Mouse (Mus musculus) CD8-positive naive resting alpha-beta T cell, adult 57 days (primary cell): ENCODE results near the gene Ifi202b. TPM values are rescaled to one million over a fixed set of nuclear protein-coding genes. Genes with fewer than 3 reads are reported as not detected.

Experiments used
- total RNA-seq: library from RNA; stranded (reverse); gene quantifications from one replicate; pipeline ENCODE4 v1.2.4, GENCODE M21; 2023

Ifi202b gene
- not detected for total RNA-seq

DNA sequence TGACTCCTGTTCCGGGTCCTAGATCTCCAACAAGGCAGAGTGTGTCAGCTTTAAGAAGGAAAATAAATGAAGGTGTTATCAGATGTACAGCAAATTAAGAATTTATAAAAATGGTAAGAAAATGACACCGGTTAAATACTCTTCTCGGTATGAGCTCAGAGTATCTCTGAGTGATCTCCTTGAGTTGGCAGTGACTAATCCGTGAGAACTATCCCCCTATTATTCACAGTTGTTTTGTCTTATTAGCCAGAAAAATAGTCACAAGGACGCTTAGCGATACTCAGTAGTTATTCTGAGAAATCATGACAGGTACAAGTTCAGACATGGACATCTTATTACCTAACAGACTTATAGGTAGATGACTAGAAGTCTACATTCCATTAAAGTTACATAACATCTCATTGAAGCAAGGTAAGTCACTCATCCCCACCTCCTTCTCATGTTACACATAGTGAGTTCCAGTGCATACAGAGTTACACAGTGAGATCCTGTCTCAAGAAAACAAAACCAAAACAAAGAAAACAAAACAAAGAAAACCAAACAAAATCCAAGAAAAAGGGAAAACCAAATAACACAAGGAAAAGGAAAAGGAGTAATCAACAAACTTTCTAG, at the start of gene Ifi202b:
TSS of gene Ifi202b (minus strand) at position 51 of the 612 bp plus-strand sequence.

DNA sequence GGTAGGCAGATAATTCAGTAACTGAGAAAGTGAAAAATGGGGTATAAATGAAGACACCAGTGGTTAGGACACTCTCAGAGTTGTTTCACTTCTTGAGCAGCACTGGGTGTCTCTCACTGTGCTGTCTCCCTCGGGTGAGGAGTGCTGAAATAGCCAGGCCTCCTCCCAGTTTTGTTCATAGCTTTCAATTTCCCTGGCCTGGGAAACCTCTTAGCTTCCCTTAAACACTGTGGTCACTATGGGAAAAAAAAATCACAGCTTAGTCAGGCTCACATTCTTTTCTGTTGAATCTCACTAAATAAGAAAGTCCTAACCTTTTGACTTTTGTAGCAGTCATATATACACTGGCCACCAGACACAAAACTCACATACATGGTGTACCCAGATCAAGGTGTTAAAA, 49.2 kb upstream of the Ifi202b start, which contains the start of gene Ifi205:
TSS of gene Ifi205 (minus strand) at position 113 of the 400 bp plus-strand sequence.

DNA sequence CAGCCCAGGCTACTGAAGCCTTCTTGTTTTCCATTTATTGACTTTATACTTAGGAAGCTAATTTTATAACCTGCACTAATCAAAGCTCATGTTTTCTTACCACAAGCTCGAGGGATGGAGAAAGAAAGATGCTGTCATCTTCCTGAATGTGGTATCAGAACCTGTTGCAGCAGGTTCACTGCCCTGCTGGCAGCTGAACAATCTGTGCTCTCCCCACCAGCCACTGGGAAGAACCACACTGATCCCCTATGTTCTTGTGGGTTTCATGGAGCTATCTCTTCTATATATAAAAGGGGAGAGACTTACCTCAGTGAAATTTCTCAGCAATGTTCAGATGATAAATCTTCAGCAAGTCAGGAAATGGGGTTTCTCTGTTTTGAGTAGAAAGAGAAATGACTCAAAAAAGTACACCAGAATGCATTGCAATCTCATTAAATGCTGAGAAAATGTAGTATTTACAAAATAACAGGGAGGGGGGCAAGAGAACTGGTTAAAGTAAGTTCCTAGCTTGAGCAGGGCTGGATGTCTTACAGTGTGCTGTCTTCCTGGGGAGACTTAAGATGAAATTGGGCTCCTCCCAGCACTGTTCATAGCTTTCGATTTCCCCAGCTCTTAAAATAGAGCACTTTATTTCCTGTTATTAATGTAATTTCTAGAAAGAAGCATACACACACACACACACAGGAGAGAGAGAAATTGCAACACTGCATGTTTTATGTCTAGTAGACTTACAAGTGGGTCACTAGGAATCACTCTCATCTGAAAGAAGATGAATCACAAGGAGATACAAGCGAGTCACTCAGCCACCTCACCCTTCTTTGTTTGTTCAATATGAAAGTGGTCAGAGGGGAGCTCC, 40.4 kb downstream of the Ifi202b start, which contains the start of the genes Mndal and Ifi203:
TSS of gene Mndal (minus strand) at position 568 of the 856 bp plus-strand sequence.
TSS of gene Ifi203 (minus strand) at position 749 of the 856 bp plus-strand sequence.

Other genes starting within 250 kb of the Ifi202b start
- gene Ifi207, start 241.0 kb downstream of the Ifi202b start, total RNA-seq = 1.4 TPM
- 7.7 TPM for gene Ifi204, start 215.8 kb downstream of the Ifi202b start, total RNA-seq
- not detected for gene Ifi211, start 69.7 kb downstream of the Ifi202b start, total RNA-seq
- 253 TPM for gene Mndal, start 40.3 kb downstream of the Ifi202b start, total RNA-seq
- gene Ifi203, start 40.1 kb downstream of the Ifi202b start, total RNA-seq = 163 TPM
- gene Ifi205, start 49.1 kb upstream of the Ifi202b start, total RNA-seq = 2.1 TPM
- gene Olfr433, start 58.0 kb upstream of the Ifi202b start, total RNA-seq = not detected
- gene Olfr432, start 66.5 kb upstream of the Ifi202b start, total RNA-seq = not detected
- gene Olfr430, start 83.9 kb upstream of the Ifi202b start, total RNA-seq = not detected
- not detected for gene Olfr429, start 101.6 kb upstream of the Ifi202b start, total RNA-seq
- gene Olfr427, start 114.1 kb upstream of the Ifi202b start, total RNA-seq = not detected
- not detected for gene Olfr231, start 138.4 kb upstream of the Ifi202b start, total RNA-seq
- not detected for gene Olfr424, start 148.8 kb upstream of the Ifi202b start, total RNA-seq
- gene Olfr420, start 172.9 kb upstream of the Ifi202b start, total RNA-seq = not detected
- gene Spta1, start 190.0 kb upstream of the Ifi202b start, total RNA-seq = 0.80 TPM